Mouse (Mus musculus) naive thymus-derived CD4-positive, alpha-beta T cell, adult 2 months (primary cell): Measurements from ENCODE around the gene Adm.
A peak's percentile ranks its signal among the peaks of the same experiment; 100 is the strongest.
"Not testable (repeated sequence)": the region's sequence is repeated elsewhere in the genome, so short reads cannot be mapped to it uniquely, and the experiment has no call there.

ENCODE experiments used
- DNase-seq: peaks from one replicate; pipeline ENCODE4 v3.0.0-alpha.2; 2011; ENCODE audit warnings: low read depth

Gene Adm

DNA sequence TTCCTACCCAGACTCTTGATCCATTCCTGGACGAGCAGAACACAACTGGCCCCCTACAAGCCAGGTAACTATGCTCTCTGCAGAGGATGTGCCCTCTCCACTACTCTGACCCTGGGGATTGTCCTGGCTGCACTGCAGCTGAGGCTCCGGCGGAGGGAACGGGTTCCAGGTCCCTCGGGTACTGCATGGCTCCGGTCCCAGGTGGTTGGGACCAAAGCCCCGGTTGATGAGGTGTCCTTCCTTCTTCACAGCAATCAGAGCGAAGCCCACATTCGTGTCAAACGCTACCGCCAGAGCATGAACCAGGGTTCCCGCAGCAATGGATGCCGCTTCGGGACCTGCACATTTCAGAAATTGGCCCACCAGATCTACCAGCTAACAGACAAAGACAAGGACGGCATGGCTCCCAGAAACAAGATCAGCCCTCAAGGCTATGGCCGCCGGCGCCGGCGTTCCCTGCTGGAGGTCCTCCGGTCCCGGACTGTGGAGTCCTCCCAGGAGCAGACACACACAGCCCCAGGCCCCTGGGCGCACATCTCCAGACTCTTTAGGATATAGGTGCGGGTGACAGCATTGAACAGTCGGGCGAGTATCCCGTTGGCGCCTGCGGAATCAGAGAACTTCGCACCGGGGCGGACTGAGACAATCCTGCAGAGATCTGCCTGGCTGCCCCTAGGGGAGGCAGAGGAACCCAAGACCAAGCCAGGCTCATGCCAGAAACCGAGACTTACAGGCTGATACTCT, 1.3 kb downstream of the Adm start:
- no peak for DNase-seq

DNA sequence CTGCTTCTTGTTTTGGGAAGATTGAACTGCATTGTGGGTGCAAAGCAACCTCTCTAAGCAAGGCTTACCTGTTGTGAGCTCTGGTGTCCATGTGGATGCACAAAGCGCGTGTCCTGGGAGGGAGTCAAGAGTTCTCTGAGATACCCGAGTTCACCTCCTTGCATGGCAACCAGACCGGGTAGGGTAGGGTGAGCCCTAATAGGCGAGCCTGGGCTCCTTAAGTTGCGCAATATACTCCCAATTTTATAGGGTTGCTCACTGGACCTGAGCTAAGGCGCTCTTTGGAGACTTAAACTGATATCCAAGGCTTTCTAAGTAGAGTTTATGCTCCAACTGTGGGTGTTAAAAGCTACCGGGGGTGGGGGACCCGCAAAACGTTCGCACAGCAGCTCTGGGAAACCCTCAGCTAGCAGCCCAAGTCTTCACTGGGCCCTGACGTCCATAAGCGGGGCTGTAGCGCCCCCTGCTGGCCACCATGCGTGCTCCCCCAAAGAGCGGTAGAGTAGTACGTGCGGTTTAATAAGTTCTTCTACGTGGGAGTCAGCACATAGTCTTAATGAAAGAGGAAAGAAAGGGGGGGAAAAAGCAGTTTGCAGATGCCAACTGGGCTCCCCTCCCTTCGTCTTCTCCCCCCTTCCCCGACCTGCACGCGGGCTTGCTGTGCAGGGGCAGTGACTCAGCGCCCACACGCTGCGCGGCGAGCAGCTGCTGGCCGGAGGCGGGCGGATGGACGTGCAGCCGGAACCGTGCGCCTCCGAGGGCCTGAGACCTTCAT, 2.6 kb downstream of the Adm start:
- DNase-seq: peak; percentile 89

DNA sequence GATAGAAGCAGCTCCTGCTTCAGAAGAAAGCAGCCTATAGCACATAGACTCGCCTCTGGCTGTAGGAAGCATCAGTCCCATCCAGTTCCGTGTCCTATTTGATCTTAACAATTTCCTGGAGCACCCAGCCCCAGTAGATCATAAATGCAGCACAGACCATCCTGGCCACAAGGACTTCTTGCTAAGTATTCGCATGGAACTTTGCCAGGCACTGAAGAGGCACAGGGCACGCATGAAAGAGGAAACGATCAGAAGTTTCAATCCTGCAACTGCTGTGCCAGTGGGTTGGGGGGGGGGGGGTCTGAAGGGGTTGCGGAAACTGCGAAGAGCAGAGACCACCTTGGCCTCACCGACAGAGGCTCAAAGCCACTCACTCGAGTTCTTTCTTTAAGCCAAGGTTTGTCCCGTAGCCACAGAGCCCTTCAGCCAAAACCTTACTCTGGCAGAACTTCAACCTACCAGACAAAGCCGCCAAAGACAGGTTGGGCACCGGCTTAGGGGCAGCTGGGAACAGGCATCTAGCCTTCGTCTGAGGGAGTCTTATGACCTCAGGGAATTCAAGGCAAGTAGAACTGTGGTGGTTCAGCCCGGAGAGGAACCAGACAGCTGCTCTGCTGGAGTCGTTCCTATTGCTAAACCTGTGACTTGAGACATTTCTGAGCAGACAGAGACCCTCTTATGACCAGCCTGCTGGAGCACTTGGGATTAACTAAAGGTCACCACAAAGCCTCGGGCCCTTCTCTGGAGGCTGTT, 3.9 kb downstream of the Adm start:
- no peak for DNase-seq

DNA sequence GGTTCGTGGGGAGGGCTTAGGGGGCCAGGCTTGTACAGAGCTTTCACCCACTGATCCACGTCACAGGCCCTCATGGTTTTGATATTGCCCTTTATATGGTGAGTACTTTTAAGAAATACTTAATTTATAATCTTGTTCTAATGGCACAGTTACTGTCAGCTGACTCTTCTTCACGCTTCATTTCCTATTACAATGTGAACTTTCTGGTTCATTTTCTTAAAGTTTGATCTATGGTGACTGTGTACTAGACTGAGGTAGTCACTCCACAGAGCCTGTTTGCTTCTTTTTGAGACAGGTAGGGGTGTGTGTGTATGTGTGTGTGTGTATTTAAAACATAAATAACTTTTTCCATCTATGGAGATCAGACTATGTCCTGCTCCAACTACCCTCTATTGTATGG, 8.5 kb downstream of the Adm start:
- DNase-seq: no peak

DNA sequence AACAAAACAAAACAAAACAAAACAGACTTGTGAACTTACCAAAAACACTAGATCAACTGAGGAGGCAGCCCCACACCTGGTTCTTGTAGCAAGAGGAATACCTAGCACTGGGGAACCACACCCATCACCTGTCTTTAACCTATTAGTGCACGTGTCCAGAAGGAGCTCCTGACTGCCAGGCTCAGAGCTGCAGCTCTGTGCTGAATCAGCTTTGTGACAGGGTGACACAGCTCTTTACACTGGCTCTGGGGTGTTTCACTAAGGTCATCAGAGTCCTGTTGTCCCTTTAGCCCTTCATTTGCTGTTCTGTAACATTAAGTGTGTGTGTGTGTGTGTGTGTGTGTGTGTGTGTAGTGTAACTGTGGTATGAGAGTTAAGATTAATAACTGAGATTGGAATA, 9.1 kb downstream of the Adm start:
- no peak for DNase-seq

DNA sequence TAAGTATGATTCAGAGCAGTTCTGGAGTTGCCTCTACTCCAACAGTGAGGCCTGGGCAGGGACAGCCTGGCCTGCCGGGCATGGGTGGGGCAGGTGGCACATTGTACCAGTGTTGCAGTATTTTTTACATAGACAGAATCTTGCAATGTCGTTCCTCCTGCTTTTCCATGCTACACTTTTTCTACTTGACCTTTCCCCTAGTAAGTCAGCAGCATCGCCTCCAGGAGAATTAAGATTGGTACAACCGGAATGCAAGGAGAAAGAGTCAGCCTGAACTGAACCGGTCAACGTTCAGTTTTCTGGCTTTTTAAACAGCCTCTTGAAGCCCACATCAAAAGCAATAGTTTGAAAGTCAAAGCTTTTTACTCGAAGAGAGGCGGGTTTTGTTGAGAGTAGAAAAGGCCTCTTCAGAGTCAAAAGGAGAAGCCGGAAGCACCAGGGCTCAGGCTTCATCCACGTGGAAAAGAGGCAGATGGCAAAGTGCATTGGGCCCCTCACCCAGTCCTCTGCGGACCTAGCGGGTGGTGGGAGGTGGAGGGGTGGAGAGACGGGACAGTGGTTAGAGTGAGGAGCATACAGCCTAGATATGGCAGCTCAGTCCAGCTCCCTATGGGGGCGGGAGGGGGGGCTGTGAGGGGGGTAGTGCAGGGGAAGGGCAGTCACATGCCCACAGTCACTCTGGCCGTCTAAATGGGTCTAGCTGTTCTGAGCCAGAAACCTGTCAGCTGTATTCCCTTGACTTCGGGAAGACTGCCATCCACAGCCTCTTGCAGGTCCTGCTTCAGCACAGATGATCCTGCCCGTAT, 11.0 kb downstream of the Adm start:
- DNase-seq: no peak

DNA sequence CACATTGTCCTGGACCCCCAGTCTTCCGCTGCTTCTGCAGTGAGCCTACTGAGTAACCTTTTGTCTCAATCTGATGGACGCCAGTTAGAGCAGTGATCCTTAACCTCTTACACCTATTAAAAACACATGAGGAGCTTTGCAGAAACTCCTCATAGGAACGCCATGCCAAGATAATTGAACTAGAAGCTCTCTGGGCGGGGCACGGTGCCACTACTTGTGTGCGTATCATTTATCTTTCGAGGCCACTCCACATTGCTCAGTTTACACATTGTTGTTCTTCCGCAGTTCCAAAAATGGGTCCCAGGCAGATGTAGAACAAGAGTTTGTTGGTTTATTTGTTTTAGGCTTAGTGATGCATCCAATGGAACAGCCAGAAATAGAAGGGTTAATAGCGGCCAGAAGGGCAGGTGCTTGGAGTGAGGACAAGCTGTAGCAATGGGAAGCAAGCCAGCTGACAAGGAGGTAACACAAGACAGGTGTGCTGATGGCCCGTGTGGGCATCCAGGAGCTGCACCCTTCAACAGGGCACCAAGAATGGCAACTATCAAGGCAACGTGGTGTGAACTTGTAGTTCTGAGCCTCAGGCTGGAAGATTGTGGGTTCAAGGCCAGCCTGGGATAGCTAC, 11.9 kb downstream of the Adm start:
- DNase-seq: no peak

DNA sequence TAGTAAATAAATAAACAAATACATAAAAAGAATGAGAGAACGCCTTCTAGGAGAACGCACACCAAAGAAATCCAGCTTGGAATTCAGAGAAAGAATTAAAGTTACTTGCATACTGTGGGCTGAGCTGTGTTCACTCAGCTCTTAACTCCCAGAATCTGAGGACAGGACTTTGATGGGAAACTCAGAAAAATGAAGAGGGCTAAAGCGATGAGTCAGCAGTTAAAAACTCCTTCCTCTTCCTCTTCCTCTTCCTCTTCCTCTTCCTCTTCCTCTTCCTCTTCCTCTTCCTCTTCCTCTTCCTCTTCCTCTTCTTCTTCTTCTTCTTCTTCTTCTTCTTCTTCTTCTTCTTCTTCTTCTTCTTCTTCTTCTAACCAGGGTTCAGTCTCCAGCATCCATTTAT, 12.5 kb downstream of the Adm start:
- DNase-seq: not testable (repeated sequence)

DNA sequence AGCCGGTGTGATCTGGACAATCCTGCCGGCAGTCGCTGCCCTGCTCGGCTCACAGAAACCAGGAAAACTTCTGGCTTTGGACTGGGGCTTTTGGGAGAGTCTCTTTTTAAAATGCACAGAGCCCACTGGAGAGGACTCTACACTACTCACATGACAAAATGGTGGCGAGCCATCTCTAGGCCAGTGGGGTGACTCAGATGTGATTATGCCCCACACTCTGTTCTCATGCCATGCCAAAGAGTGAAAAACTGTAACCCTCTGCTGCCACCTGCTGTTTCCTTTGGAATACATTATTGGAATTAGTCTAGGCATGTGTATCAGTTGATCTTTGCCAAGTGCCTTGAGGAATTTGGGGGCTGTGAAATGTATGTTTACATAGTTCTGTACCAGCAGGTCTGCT, 17.9 kb downstream of the Adm start:
- peak; percentile 50 for DNase-seq

DNA sequence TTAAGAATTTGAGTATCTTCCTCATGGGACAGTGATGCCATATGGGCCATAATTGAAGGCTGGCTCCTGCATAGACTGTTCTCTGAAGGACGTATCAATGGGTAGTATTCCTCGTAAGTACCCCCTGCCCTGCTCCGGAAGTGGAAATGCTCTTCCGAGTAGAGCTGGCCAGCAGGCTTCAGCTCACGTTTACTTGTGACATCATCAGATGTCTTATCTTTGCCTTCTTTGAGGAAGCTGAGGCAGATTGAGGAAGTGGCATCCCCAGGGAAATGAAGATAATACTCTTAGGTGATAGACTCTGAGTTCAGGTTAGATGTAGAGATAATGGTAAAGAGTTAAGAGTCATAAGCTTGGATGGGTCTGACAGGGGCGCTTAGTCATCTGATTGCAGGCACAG, 18.4 kb downstream of the Adm start:
- no peak for DNase-seq

DNA sequence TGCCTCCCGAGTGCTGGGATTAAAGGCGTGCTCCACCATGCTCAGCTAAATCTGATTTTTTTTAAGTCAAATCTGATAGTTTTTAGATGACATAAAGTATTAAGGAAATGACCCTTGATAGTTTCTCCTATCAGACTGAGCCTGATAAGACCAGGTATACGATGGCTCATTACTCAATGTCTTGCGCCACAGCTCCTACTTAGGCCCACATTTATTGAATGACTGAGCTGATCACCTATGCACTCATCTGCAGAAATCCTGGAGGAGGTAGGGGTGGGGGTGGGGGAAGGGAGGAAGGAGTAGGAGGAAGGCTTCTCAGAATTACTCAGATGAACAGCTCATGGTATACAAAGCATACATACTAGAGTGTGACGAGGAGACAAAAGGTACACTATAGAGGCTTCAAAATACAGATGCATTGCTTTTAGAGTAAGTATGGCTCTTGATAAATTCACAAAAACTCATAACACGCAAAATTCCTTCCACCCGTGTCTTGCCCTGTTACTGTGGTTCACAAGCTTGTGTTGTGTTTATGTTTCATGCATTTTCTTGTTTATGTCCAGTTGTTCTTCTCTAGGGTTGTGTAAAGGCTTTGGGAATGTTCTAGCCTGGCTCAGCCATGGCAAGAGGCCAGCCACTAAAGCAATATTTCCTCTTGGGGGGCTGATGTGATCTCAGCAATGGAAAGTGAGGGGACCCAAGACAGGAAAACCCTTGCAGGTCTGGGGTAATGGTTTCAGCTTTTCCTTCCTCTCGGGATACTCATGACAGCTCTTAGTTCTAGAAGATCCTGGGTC, 19.3 kb downstream of the Adm start:
- no peak for DNase-seq

DNA sequence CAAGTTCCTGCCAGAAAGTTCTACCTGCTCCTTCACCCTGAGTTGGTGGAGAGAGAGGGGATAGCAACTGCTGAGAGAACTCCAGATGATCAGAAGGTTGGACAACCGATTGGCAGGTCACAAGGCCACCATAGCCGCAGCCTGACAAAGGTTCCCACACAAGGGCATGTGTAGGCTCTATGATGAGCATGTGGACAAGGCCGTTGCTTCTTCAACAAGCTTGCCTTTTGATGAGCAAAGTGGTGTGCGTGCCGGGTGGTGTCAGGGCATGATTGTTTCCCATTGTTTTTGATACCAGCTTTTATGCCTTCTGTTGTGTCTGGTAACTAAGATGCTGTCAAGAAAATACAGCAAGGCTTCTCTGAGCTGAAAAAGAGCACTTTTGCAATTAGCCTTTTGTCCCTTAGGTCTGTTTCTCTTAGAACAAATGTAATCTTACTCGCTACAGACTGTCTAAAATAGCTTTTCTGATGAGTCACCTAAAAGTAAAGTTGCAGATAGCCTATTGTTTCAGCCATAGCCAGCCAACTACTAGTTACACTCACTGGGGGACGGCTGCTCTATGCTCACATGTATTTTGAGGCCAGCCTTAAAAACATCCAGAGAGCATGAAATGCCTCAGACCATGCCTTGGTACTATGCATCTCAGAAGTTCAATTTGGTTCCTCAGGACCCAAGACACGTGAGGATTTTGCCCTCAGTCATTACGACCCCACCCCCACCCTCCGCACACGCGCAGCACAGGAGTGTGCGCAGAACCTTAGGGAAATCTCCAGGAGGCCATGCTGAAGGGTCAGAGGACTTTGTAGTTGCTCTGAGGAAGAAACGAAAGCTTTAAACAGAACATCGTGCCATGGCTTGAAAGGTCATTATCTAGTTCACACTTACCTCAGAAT, 20.3 kb downstream of the Adm start:
- no peak for DNase-seq

DNA sequence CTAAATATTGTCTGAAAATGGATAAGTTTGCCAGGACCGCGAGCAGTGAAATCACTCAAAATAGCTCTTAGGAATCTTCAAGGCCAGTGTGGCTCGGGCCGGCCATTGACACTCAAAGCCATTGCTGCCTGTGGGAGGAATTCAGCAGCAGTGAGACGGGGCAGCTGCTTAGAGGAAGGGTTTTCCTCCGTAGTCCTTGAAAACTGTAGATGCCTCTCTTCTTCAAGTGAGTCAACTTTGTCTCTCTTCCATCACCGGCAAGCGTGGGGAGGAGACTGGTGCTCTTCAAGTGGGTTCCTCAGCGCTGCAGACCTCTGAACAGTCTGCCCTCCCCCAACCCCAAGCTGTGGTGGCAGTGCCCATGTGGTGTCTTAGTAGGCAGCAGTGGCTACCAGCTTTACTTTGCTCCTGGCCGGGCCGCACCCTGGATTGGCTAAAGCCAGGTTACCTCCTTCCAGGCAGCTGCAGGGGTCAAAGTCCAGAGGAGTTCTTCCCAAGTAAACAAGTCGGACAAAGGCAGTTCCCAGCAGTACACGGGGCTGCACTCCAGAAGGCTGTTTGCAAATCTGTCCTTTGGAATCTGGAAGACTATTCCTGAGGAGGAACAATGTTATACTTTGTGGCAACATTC, 21.1 kb downstream of the Adm start:
- no peak for DNase-seq

DNA sequence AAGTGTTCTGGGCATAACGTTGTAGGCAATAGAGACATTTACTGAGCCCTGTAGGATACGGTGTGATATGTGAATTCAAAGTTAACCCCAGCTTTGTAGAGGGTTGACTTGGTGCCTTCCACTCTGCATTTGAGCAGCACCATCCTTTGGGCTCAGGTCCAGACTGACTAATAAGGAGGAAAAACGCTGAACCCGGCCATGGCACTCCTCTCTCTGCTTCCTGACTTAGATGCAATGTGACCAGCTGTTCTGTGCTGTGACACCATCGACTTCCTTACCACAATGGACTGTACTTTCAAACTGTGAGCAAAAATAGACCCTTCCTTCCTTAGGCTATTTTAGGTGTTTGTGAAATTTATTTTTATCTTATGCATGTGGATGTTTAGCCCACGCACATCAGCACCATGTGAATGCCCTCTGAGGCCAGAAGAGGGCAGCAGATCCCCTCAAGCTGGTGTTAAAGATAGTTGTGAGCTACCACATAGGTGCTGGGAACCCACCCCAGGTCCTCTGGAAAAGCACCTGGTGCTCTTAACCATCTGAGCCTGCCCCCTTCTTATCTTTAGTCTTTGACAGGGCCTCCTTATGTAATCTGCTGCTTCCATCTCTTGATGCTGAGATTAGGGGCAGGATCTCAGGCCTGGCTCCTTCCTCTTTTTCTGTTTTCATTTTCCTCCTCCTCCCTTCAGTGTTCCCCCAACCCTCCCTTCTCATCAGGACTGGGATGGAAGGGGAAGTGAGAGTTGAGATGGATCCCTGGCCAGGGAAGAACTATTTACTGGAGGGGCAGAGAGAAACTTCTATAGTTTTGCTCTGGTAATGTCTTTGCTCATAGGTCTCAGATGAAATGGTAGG, 21.9 kb downstream of the Adm start:
- no peak for DNase-seq

DNA sequence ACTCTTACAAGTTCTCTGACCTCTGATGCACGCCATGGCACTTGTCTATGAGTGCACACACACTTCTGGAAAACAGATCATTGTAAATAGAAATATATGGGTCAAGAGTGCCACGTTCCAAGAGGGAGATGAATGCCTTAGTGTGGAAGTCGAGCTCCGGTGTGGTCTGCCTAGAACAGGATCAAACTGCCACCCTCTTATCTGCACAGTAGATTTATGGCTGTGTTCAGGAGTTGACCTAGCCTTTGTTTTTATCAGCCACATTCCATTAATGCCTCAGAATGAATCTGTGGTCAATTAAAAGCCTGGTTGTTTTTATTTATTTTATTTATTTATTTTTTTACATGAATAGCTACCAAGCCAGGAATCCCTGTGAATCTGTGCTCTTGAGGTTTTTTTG, 23.0 kb downstream of the Adm start:
- DNase-seq: no peak

DNA sequence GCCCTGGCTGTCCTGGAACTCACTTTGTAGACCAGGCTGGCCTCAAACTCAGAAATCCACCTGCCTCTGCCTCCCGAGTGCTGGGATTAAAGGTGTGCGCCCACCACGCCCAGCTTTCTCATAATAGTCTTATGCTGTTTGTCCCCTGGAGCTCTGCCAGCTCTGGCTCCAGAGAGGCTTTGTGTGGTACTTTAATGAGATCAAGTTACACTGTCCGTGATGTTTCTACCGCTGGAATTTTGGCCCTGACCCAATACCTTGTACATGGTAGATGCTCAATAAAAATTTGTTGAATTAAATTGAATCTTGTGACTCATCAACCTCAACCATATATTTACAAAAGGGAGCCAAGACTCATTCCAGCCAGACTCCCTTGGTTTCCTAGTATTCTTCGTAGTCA, 23.6 kb downstream of the Adm start:
- no peak for DNase-seq

DNA sequence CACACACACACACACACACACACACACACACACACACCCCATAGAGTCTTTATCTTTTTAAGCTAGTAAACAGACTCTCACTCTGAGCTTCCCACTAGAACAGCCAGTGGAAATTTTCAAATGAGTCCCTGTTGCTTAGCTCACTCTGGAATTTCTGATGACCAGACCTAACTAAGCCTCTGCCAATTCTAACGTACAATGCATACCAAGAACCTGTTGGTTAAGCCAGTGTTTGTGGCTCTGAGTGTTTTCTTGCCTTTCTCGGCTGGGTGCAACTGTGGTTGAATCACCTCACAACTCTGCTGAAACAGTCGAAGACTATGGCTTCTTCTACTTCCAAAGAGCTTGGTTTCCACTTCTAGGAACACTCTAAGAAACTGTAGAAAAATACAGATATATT, 27.8 kb downstream of the Adm start:
- no peak for DNase-seq

DNA sequence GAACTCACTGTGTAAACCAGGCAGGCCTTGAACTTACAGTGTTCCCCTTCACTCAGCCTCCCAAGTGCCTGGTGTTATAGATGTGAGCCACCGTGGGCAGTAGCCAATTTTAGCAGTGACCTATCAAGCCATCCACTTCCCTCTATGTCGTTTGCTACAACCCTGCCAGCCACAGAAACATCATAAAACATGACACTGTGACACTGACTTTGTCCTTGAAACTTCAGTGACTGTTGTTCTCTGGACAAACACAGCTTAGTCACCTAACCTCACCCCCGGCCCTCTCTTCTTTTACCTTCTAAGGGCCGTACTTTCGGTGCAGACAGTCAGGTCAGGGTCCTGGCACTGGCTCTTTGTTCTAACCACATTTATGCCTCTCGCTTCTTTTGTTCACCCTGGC, 28.5 kb downstream of the Adm start:
- DNase-seq: no peak
